Mouse (Mus musculus) cerebellum, adult 2 months (tissue): Measurements from ENCODE around the gene Rbfox1.

Experiments used
- CTCF ChIP-seq: fragments of 200-500 bp; IDR thresholded peaks from 2 replicates; pipeline ENCODE4 v1.5.1; 2011; ENCODE audit warnings: low read depth, mild to moderate bottlenecking, control low read depth, low read length, moderate library complexity, borderline replicate concordance; ENCODE audit not compliant: insufficient read depth
- POLR2A ChIP-seq: fragments of 200-500 bp; IDR thresholded peaks from 2 replicates; pipeline ENCODE4 v1.6.1; 2011; ENCODE audit warnings: low read length, control low read depth, borderline replicate concordance; ENCODE audit not compliant: insufficient read depth

GRCm38 (mm10) chr16:6525507-6526170 lies 640.5 kb downstream of the Rbfox1 start:
- TF ChIP-seq CTCF (no peak), POLR2A (no peak)
